Mouse (Mus musculus): Measurements from ENCODE around the gene Eif4g2.

- TF ChIP-seq CTCF (conservative IDR thresholded peaks at IDR 0.05; ENCODE audit: insufficient read depth, insufficient read length, low read depth, low read length) (no peak), POLR2A (IDR thresholded peaks at IDR 0.05; ENCODE audit: low read depth, low read length) (no peak)
These were observed 2.3 kb upstream of the Eif4g2 start for GRCm38 (mm10) chr7:111085153-111085552.

All from kidney, adult 2 months (tissue).